Comparison of ENCODE assay signal across 8 mouse cellular contexts in the genomic region with DNA sequence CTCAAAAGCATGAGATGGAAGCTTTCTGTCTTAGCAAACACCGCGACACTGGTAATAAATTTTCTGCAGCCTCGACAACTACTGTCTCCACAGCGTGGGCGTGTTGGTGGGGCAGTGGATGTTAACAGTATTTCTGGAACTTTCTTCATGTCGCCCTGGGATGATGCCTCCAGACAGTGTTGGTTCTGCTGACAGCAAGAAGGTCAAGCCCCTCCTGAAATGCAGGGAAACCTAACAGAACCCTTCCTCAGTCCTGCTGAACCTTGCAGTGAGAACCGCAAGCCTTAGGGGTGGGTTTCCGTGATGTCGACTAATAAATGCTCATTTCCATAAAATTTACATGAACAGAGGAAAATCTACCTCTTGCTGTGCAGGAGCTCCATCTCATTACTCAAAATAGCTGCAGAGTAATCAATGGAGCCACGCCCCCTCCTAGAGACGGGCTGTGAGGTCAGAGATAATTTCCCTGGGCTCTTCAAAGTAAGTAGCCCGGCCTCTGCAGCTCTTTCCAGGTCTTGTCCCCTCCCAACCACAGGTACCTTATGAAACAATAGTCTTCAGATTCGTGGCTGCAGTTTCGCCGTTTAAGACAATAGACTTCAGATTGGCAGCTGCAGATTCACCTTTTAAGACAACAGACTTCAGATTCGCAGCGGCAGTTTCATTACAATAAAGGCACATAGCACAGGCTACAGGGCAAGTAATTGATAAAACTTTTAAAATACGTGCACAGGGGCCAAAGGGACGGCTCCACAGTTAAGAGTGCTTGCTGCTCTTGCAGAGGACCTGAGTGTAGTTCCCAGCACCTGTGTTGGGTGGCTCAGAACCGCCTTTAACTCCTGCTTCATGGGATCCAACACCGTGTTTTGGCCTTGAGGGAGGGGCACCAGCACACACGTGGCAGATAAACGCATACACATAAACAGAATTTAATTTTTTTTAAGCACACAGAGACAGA.
DNase-seq lines count a peak whose midpoint lies in the region; ATAC-seq lines count a peak whose summit lies in the region.

No protein-coding gene starts in this region.

- no peaks in the 10 kb centered on the region for H3K27me3 ChIP-seq in embryonic facial prominence, embryonic 13.5 days

- no peak overlapping the region for H3K27ac ChIP-seq in embryonic facial prominence, embryonic 13.5 days

- peak overlapping the region; percentile 63 for H3K4me2 ChIP-seq in embryonic facial prominence, embryonic 13.5 days

- no peaks in the 10 kb centered on the region for H3K9me3 ChIP-seq in embryonic facial prominence, embryonic 13.5 days

- no peaks in the 10 kb centered on the region for H3K36me3 ChIP-seq in embryonic facial prominence, embryonic 13.5 days

- H3K4me3 ChIP-seq in embryonic facial prominence, embryonic 13.5 days: peak overlapping the region; percentile 44

- peak; percentile 3 to 8 for DNase-seq in CD8-positive naive resting alpha-beta T cell, adult 2 months (ENCODE audit: low read depth in 2 of 2, low spot score in 2 of 2)
- DNase-seq in adrenal gland, postnatal 25 days: peak; percentile 14
- DNase-seq in heart, postnatal 4 days: peak; percentile 47
- DNase-seq in layer of hippocampus, postnatal 10 days (ENCODE audit: low spot score in 2 of 2): peak; percentile 15 to 57
- peak; percentile 56 for DNase-seq in lung, postnatal 10 days
- peak; percentile 92 for DNase-seq in retina, postnatal 1 day
- no peak for DNase-seq in spleen, postnatal 14 days (ENCODE audit: low spot score in 2 of 2)

- 52% methylated on average over 23 of the region's 23 CpGs for WGBS in embryonic facial prominence, embryonic 13.5 days

- H3K9ac ChIP-seq in embryonic facial prominence, embryonic 13.5 days: peak overlapping the region; percentile 62

- H3K4me1 ChIP-seq in embryonic facial prominence, embryonic 13.5 days: peaks cover 23% of the 10 kb centered on the region

- ATAC-seq in embryonic facial prominence, embryonic 13.5 days (ENCODE audit: insufficient number of reproducible peaks, insufficient read depth, low FRiP score, low TSS enrichment, low read depth): no peak

Comparison
In these comparisons a context has a peak if more than half of its experiments do, and no peak if none do; other contexts are left out.
1. DNase-seq: peak in CD8-positive naive resting alpha-beta T cell, adult 2 months (2 of 2), adrenal gland, postnatal 25 days (single experiment), heart, postnatal 4 days (single experiment), layer of hippocampus, postnatal 10 days (2 of 2), lung, postnatal 10 days (single experiment) and retina, postnatal 1 day (single experiment); none in spleen, postnatal 14 days (0 of 2).